Mouse (Mus musculus): Measurements from ENCODE around the gene Hoxd9. TPM values are rescaled to one million over a fixed set of nuclear protein-coding genes. Genes with fewer than 3 reads are reported as not detected.
A peak's percentile ranks its signal among the peaks of the same experiment; 100 is the strongest.

The Hoxd9 gene
- total RNA-seq, 4 experiments from 2014 or later: 0.22 to 0.49 (median 0.48) TPM

DNA sequence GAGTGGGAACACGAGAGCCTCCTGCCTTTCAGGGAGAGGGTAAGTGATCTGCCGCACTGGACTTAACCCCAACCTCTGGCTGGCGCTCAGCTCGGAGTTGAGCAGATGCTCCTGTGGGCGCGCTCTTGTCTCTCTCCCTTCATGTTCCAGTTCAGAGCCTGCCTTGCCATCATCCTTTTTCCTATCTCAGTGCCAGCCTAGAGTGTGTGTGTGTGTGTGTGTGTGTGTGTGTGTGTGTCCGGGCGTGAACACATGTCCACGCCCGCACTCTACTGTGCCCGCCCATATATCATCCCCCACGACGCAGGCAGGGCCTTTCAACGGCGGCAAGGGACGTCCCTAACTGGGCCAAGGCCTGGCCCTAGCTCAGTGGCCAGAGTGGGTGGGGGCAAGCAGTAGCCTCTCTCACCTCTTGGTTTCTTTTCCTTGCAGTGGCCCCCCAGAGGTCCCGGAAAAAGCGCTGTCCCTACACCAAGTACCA is 14.0 kb upstream of the Hoxd9 start:
- no peak for DNase-seq (ENCODE audit: low spot score)

DNA sequence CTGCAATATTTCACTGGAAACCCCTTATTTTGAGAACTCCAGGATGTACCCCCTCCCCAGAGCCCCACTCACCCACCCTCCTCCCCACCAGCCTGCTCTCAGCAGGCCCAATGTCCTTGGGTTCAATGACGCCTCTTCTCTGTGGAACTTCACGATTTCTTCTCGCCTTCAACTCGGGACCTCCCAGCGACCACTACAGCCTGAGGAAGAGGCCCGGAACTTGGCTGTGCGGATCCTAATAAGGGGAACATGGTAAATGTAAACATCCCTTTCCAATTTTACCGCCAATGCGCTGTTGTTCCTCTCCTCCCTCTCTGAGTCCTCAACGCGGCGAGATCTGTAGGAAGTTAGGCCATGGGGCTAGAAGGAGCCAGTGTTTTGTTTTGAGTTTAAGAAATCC is 13.4 kb upstream of the Hoxd9 start:
- no peak for DNase-seq (ENCODE audit: low spot score)

DNA sequence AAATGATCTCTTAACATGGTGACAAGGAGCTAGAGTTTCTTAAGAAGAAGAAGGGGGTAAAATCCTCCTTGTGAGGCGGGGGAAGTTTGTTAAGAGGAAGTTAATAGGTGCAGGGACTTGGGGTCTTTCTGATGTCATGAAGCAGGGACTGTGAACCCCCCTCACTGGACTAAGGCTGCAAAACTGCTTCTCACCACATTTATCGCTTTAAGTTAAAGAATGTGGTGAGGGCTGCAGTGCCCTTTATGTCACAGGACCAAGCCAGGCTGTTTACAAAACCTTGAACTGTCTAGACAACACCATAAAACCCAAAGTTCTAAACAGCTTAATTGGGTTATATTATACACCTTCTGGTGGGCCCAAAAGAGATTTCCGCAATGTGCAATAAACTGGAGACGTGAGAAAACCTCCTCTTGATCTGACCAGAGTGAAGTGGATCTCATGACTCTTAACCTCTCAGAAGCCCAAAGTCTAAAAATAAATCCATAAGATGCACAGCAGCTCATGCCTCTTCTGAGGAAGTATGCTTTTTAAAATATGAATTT is 12.4 kb upstream of the Hoxd9 start:
- DNase-seq (ENCODE audit: low spot score): no peak

DNA sequence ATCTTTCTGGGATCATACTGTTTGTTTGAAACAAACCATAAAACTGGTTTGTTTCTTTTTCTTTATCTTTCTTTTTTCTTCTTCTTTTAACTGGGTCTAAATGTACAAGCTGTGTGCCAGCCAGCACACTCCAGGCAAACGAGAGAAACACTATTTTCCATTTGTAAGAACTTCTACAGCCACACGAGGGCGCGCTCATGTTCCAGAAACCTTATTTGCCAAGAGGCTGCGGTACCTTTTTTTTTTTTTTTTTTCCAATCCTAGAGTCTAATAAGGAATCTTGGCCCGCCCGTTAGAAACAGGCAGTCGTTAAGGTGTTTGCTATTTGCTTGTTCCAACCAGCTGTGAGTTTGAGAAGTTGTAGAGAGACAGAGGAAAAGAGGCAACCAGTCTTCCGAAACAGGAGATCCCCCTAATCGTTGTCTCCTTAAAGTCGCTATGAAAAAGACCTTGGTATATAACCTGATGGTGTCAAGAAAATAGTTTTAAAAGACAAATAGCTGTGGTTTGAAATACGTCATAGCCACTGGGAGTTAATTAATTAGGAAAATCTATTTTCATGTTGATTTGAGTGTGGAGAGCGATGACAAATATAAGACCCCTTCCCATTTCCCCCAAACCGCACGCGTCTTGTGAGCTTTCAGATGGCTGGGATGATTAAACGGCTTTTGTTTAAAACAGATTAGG is 11.1 kb upstream of the Hoxd9 start:
- peak; percentile 44 for DNase-seq (ENCODE audit: low spot score)

DNA sequence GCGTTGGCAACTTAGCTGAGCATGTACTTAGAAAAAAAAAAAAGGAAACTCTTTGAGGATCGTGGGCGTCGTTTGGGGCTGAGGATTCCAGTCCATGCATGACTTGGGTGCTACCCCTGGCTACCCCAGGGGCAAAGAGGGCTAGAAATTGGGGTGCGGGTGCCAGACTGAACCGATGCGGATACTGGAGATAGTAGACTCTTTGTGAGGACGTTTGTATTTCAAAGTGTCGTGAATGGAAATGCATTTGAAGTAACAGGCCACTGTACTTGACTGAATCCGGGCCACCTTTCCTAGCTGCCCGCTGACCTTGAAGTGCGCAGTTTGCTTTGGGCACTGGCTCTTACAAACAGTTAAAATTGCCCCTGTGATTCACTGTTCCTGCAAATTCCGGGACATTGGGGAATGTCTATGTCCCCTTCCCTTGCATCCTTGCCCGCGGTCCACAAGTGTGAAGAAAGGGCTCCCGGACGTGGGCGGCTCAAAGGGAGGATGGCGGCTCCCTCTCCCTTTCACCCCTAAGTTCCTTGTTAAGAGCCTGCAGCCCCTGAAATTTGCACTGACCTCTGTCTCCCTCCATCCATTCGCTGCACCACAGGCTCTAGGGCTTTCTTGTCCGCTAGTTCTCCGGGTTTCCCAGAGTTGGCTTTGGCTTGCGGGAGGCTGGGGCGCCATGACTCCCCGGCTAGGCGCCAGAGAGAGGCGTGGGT is 10.4 kb upstream of the Hoxd9 start:
- DNase-seq (ENCODE audit: low spot score): no peak

DNA sequence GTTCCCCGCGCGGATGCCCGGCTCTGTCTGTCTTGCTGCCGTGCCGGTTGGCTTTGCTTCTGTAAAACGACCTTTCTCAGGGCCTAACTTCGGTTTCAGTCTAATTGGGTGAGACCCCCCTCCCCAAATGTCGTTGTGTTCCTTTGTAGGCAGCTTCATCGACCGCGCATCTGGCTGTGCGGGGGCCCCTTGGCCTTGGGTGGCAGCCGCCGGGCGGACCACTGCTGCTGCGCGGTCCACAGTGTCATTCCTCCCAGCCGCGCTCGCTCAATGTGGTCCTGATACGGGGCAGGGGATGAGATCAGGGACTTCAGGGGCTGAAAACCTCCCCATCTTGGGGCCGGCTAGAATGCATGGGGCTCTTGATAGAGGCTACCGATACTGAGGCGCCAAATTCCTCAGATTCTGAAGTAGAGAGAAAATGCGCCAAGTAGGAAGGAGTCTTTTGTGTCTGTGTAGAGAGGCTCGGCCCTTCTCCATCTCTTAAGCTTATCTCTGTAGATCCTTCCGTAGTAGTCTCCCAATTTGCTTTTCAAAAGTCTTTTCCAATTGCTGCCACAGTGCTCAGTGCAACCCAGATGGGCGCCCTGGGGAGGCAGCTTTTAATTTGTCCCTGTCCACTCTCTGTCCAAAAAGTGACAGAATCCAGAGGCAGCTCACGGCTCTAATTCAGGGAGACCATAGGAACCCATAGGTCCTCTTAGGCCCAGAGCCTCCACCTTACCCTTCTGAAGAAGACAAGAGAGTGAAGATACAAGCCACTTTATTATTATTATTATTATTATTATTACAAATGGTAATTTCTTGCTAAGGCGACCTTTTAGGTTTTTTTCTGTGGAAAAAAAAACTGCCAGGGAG is 9.6 kb upstream of the Hoxd9 start:
- no peak for DNase-seq (ENCODE audit: low spot score)

DNA sequence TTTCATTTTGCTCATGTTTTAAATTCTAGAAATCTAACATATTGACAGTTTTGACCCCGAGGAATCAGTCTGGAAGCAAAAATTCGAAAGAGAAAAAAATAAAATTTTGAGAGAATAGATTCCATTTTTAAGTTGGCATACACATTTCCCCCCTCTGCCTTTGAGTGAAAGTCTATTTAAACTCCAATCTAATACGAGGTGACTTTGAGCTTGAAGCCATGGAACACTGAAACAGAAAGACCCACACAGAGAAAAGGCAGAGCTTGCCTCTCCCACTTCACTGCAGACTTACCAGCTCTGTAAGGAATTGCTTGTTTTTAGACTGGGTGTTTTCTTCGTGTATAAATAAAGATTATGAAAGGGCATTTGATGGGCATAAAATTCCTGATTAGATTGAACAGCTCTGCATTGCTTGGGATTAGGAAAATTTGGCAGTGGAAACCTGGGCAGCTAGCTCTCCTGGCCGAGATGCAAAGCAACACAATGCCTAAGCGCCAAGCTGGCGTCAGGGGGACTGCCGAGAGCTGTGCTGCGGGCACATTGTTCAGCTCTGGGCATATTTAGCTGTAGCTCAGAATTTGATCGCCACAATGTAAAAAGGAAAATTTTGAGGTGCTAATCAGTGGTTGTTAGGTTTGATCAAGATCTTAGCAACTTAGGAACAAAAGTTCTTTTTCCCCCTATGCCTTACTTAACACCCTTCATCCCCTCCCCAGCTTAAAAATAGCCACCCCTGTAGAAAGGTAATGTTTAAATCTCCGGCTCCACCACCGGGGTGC is 8.5 kb upstream of the Hoxd9 start:
- no peak for DNase-seq (ENCODE audit: low spot score)

DNA sequence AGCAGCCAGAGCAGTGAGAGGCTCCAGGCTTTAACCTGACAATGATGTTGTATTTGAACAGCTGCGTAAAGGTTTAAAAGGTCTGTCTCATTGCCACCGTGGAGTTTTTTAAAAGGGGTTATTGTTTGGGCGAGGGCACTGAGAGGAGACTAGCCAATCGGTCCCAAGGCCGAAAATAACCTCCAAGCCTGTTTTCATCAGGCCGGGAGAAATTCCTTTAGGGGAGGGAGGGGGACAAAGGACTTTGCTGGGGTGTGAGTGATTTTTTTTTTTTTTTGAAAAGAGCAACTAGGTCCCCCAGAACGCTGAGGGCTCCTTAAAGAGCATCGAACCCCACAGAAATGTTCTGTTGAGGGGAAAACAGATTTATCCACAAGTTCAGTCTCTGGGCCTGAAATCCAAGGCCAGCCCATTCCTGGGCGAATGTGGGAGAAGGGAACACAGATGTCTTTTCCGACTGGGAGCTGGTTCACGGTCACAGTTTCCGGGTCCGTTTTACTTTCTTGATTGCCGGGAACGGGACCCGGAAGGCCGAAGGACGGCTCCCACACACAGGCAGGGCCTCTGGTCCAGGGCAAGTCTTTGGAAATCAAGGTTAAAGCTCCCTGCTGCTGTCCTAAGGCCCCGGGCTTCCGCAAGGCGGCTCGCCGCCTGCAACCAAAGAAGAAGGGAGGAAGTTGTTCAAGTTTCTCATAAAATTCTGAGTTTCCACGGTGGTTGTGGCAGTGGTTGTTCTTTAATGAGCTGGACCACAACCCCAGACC is 7.8 kb upstream of the Hoxd9 start:
- DNase-seq (ENCODE audit: low spot score): no peak

DNA sequence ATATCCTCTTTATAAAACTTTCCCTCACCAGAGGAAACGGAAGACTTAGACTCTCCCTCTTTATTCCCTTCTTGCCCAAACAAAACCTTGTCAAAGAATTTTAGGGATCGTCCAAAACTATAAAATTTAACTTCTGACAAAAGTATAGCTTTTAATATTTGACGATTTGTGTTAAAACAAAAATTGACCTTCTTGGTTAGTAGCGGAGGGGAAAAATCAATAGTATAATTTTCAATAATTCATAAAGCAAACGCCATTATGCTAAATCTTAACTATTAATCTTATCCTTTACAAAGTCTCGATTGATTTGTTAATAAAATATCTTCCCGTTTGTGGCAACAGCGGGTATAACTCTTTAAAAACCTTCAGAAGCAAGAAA is 7.2 kb upstream of the Hoxd9 start:
- no peak for DNase-seq (ENCODE audit: low spot score)

DNA sequence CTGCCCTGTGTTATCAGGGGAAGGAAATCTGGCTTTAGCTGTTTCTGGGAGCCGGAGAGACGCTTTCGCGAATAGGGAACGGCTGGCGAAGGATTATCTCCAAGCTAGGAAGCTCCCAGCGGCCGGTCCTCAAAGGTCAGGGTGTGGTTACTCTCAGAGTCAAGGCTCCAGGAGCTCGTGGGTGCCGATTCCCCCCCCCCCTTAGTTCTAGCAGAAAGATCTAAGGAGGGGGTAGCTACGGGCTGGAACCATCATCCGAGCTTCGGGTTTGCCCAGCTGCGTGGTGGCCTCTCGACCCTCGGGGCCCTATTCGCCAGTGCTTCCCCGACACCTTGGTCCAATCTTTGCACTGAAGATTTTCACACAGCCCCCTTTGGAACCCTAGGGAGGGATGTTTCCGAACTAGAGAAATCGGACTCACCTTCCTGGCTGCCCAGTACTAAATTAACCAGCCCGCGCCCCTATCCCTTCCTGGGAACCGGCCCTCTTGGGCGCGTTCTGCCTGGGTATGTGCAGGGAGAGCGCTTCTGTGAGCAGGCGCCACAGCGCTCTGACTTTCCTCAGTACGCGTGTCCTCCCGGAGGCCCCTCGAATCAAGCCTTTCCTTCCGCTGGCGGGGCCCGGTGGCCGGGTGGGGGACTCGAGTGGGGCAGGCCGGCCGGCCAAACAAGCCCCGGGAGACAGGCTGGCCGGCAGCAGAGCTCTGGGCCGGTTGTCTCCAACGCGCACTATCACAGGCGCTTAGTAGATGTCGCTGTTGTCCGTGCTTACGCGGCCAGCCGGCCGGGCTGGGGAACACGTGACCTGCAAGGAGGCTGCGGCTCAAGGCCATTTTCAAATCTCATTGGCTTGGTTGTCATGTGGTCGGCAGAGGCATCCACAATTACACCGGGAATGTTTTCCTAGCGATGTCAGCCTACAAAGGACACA is 6.2 kb upstream of the Hoxd9 start, which contains the start of gene Hoxd10:
Gene Hoxd10, plus strand, starts transcription at position 903 of the 930 bp plus-strand sequence.
- DNase-seq (ENCODE audit: low spot score): no peak

DNA sequence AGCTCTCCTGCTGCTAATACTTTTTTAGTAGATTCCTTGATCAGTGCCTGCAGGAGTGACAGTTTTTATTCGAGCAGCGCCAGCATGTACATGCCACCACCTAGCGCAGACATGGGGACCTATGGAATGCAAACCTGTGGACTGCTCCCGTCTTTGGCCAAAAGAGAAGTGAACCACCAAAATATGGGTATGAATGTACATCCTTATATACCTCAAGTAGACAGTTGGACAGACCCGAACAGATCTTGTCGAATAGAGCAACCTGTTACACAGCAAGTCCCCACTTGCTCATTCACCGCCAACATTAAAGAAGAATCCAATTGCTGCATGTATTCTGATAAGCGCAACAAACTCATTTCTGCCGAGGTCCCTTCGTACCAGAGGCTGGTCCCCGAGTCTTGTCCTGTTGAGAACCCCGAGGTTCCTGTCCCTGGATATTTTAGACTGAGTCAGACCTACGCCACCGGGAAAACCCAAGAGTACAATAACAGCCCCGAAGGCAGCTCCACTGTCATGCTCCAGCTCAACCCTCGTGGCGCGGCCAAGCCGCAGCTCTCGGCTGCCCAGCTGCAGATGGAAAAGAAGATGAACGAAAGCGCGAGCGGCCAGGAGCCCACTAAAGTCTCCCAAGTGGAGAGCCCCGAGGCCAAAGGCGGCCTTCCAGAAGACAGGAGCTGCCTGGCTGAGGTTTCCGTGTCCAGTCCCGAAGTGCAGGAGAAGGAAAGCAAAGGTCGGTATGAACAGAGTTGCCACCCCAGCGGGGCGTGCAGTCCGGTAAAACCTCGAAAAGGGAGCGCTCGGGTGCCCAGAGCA is 5.3 kb upstream of the Hoxd9 start:
- DNase-seq (ENCODE audit: low spot score): no peak

DNA sequence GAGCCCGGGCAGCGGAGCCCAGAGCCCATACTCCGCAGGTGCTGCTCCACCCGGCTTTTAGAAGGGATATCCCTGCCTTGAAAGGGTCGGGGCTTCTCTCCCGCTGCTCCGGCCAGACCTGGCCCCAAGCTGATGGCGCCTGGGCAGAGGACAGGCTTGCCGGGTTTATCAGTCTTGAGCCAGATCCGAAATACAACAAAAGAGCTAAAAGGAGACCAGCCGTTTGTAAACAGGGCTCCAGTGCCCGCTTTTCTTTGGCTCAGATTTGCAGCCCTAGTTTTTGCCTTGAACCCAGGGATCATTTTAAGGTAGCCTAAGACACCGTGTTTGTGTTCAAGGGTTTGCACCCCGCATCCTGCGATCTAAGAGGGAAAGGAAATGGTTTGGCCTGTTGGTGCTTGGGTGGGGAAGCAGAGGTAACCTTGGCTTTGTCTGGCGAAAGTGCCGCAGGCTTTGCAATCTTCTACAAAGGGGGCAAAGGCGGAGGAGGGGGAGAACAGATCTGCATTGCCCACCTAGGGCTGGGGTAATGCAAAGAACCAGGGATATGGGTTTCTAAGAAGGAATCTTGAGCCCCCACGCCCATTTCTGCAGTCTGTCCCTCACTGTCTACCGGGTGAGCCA is 4.6 kb upstream of the Hoxd9 start:
- no peak for DNase-seq (ENCODE audit: low spot score)

DNA sequence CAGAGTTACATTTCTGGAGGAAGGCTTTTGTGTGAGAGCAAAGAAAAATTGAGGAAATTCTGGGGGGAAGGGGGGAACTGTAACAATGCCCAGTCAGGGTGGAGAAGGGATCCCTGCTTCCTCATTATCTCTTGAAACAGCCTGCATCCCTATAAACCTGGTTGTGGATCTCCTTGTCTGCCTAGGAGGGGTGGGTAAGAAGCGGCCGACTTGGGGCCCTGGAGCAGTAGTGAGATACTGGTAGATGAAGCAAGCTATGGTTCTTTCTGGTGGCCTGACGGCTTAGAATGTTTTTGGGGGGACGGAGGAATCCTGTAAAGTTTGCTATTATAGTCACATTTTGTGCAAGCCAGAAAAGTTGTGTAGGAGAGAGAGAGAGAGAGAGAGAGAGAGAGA is 4.1 kb upstream of the Hoxd9 start:
- no peak for DNase-seq (ENCODE audit: low spot score)

DNA sequence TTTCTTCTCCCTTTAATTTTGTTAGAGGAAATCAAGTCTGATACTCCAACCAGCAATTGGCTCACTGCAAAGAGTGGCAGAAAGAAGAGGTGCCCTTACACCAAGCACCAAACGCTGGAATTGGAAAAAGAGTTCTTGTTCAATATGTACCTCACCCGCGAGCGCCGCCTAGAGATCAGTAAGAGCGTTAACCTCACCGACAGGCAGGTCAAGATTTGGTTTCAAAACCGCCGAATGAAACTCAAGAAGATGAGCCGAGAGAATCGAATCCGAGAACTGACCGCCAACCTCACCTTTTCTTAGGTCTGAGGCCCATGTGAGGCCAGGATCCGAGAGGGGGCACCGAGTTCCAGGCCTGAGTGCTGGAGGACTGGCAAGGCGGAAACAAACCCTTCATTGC is 3.5 kb upstream of the Hoxd9 start:
- DNase-seq (ENCODE audit: low spot score): no peak

DNA sequence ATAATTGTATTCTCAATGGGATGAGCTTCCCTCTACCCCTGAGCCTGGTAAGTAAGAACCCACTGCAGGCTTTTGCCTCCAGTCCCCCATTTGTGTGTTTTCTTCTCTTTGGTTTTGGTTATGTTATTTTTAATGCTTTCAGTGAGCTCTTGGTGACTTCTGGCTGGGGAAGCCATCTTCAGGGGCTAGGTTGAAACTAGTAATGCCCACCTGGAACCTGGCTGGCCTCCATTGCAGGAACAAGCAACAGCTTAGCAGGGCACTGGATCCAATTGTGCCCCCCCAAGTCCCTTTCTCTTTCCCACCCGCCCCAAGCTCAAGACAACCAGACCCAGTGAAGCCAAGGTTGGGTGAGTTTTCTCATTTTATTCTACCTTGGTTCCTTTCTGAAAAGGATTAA is 2.1 kb upstream of the Hoxd9 start:
- DNase-seq (ENCODE audit: low spot score): no peak

DNA sequence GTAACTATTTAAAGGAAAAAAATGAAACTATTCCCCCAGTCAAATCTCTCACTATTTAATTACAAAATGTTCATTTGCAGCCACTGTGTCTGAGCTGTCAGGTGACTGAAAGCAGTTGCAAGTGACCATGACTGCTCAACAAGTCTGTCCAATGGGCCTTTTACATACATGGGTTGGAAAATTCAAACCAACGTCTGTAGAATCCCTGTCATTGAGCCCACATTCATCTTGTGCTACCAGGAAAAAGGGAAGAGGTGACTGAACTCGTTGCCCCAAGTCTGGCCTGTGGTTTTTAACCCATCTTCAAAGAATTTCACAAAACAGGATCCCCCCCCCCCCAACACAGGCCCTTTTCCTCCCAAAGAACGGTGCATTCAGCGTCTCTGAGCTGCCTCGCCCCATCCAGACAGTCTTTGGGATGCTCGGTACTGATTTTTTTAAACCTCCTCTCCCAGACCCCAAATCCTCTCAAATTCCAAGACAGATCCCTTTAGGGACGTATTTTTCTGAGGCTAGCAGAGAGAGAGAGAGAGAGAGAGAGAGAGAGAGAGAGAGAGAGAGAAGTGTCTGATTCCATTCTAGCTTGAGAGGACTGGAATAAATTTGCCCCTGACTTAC is 1.6 kb upstream of the Hoxd9 start:
- no peak for DNase-seq (ENCODE audit: low spot score)

DNA sequence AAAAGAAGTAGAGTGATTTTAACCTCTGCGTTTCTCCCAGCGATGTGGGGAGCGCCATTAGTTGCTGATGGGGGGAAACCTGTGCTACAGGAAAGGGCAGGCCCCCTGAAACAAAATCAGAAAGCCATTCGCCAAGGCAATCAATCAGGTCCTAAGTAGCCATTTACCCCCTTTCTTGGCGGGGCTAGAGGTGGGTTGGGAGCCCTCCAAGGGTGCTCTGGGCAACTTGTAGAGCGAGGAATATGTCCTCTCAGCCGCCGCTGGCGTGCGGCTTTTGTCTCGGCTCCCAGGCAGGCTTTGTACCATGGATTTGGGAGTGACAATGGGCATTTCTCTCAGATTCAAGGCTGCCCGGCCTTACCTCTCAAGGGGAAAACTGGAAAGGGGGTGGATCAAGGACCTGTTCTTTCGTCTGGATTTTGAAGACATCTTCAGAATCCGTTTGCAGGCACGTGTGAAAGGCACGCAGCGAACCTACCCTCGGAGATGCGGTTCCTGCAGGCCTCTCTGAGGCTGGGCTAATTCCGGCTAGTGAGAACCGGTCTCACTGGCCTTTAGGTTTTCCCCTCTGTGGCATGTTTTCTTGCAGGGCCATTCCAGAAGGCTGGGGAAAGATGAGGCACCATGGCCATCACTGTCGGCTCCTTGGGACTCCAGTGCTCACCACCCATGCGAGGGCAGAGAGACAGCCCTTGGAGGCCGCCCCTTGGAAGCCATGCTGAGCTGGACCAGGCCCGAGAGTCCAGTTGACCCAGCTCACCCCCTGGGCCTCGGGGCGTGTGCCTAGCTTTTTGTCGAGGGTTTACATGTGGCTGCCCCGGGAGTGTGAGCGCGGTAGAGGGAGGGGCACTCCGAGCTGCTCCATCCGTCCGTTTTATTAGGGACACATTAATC is 838 bp upstream of the Hoxd9 start:
- DNase-seq (ENCODE audit: low spot score): no peak

All from heart, adult 8-10 months (tissue).